Mouse (Mus musculus): Measurements from ENCODE around the gene Ikzf1.

GRCm38 (mm10) chr11:11731727-11732126 lies 46.9 kb downstream of the Ikzf1 start:
- TF ChIP-seq CTCF (IDR thresholded peaks at IDR 0.05) (no peak), POLR2A (IDR thresholded peaks at IDR 0.05; ENCODE audit: insufficient read depth, low read depth, low read length) (no peak)
